Mouse (Mus musculus) ES-E14 (cell line): ENCODE measurements at regions not wholly inside any gene's neighbourhood (a gene's known extent, or its start where the extent isn't known, plus 50 kb on each side); places are given as distances from the start of the nearest gene placed in this dataset.

Source experiments
- DNase-seq: peaks from one replicate; pipeline ENCODE4 v3.0.0-alpha.2; 2013; ENCODE audit warnings: low read depth, low spot score
- H3K27ac ChIP-seq: 2 replicates; pipeline ENCODE4 v1.5.1; 2012; ENCODE audit warnings: low read depth, mild to moderate bottlenecking, low read length, moderate library complexity, mixed read lengths; ENCODE audit not compliant: poor library complexity, insufficient read depth, severe bottlenecking
- H3K36me3 ChIP-seq: 2 replicates; pipeline ENCODE4 v1.6.1; 2012; ENCODE audit warnings: mild to moderate bottlenecking, low read length, moderate library complexity, mixed read lengths; ENCODE audit not compliant: control insufficient read depth, poor library complexity, insufficient read depth, severe bottlenecking
- H3K4me1 ChIP-seq, 2 experiments: fragments of 150-350 bp in 1 of 2; sonication (generic) in 1 of 2; 2 replicates each; pipeline ENCODE4 v1.6.1; 2012; ENCODE audit warnings: low read length in 2 of 2, mild to moderate bottlenecking in 1 of 2, mixed read lengths in 1 of 2; ENCODE audit not compliant: control insufficient read depth in 2 of 2, insufficient read depth in 2 of 2, poor library complexity in 1 of 2
- H3K4me3 ChIP-seq, 2 experiments: fragments of 150-350 bp in 1 of 2; sonication (generic) in 1 of 2; 2 replicates each; pipeline ENCODE4 v1.5.1; 2012; ENCODE audit warnings: low read length in 2 of 2, low read depth in 1 of 2, mild to moderate bottlenecking in 1 of 2, mixed read lengths in 1 of 2; ENCODE audit not compliant: insufficient read depth in 1 of 2, poor library complexity in 1 of 2, severe bottlenecking in 1 of 2
- H3K9ac ChIP-seq: 2 replicates; pipeline ENCODE4 v1.6.1; 2012; ENCODE audit warnings: low read depth, mild to moderate bottlenecking, low read length, mixed read lengths; ENCODE audit not compliant: poor library complexity, insufficient read depth, severe bottlenecking
- H3K9me3 ChIP-seq: fragments of 150-350 bp; sonication (generic); 2 replicates; pipeline ENCODE4 v1.6.1; 2012; ENCODE audit warnings: low read depth, mild to moderate bottlenecking, low read length; ENCODE audit not compliant: control insufficient read depth, insufficient read depth
- CHD2 ChIP-seq: IDR thresholded peaks from 2 replicates; pipeline ENCODE4 v1.6.1; 2014; ENCODE audit warnings: mild to moderate bottlenecking, low read depth, low read length, inconsistent platforms
- HCFC1 ChIP-seq: IDR thresholded peaks from 2 replicates; pipeline ENCODE4 v1.6.1; 2012; ENCODE audit warnings: low read length, inconsistent platforms, borderline replicate concordance; ENCODE audit not compliant: insufficient read depth
- MAFK ChIP-seq: IDR thresholded peaks from 2 replicates; pipeline ENCODE4 v1.6.1; 2014; ENCODE audit warnings: mild to moderate bottlenecking, low read depth, low read length, inconsistent platforms; ENCODE audit not compliant: insufficient read depth
- ZC3H11A ChIP-seq: IDR thresholded peaks from 2 replicates; pipeline ENCODE4 v1.6.1; 2012; ENCODE audit warnings: low read depth, mild to moderate bottlenecking, inconsistent platforms, low read length, borderline replicate concordance
- ZNF384 ChIP-seq: IDR thresholded peaks from 2 replicates; pipeline ENCODE4 v1.6.1; 2012; ENCODE audit warnings: low read depth, low read length, inconsistent platforms
- in situ Hi-C, 2 experiments: fragments of 600-800 bp; cut with MboI; formaldehyde crosslinking; loops; one replicate each; pipeline ENCODE4 v1.15.1; 2025; ENCODE audit warnings: low sequenced_read_pairs in 2 of 2, inconsistent platforms in 1 of 2; ENCODE audit not compliant: unreplicated experiment in 2 of 2

- in situ Hi-C loops: no loop called here
- Histone ChIP-seq H3K9ac (no peak overlapping the region), H3K27ac (no peak overlapping the region), H3K4me1 (peaks cover 2 to 4% of the 10 kb centered on the region in 2 experiments; a peak in 2 of 4 replicates), H3K9me3 (no peaks in the 10 kb centered on the region), H3K4me3 (no peak overlapping the region), H3K36me3 (no peaks in the 10 kb centered on the region)
- no peak for TF ChIP-seq MAFK
- no peak for DNase-seq
These were observed 203.4 kb downstream of the Dact1 start for GRCm38 (mm10) chr12:71512915-71513612.

- DNase-seq: no peak
- Histone ChIP-seq H3K9ac (no peak overlapping the region), H3K4me3 (no peak overlapping the region), H3K9me3 (no peaks in the 10 kb centered on the region), H3K27ac (no peak overlapping the region), H3K4me1 (no peaks in the 10 kb centered on the region), H3K36me3 (no peaks in the 10 kb centered on the region)
- no peak for TF ChIP-seq ZNF384
- TF ChIP-seq CHD2: no peak
- TF ChIP-seq ZC3H11A: no peak
- TF ChIP-seq MAFK: no peak
- TF ChIP-seq HCFC1: no peak
- in situ Hi-C loops: no loop called here
These were observed 209.8 kb downstream of the Dact1 start for GRCm38 (mm10) chr12:71519520-71519919.

GRCm38 (mm10) chr12:71521936-71522335 is 212.3 kb downstream of the Dact1 start:
- TF ChIP-seq MAFK (no peak), ZC3H11A (no peak), CHD2 (no peak)
- no peak overlapping the region for H3K4me3 ChIP-seq
- H3K4me1 ChIP-seq: no peaks in the 10 kb centered on the region; a peak in 1 of 4 replicates
- H3K9ac ChIP-seq: no peak overlapping the region
- no peaks in the 10 kb centered on the region for H3K9me3 ChIP-seq
- no peak for DNase-seq
- no peak overlapping the region for H3K27ac ChIP-seq
- H3K36me3 ChIP-seq: no peaks in the 10 kb centered on the region
- in situ Hi-C loops: no loop called here

GRCm38 (mm10) chr12:71522451-71522850 is 212.8 kb downstream of the Dact1 start:
- Histone ChIP-seq H3K4me1 (no peaks in the 10 kb centered on the region; a peak in 1 of 4 replicates), H3K27ac (no peak overlapping the region), H3K4me3 (no peak overlapping the region), H3K36me3 (no peaks in the 10 kb centered on the region), H3K9ac (no peak overlapping the region), H3K9me3 (no peaks in the 10 kb centered on the region)
- DNase-seq: no peak
- in situ Hi-C loops: no loop called here
- TF ChIP-seq ZC3H11A (no peak), CHD2 (no peak), HCFC1 (no peak), ZNF384 (no peak), MAFK (no peak)

- Histone ChIP-seq H3K4me1 (no peaks in the 10 kb centered on the region; a peak in 1 of 4 replicates), H3K36me3 (no peaks in the 10 kb centered on the region), H3K9ac (no peak overlapping the region), H3K4me3 (no peak overlapping the region), H3K27ac (no peak overlapping the region), H3K9me3 (no peaks in the 10 kb centered on the region)
- in situ Hi-C loops: no loop called here
- no peak for TF ChIP-seq MAFK
- no peak for TF ChIP-seq HCFC1
- no peak for TF ChIP-seq ZNF384
- TF ChIP-seq CHD2: no peak
- DNase-seq: no peak
These were observed 214.5 kb downstream of the Dact1 start for GRCm38 (mm10) chr12:71524156-71524555.
